Mouse (Mus musculus) stomach, postnatal 0 days (tissue): ENCODE results near the gene Apoe.

Source experiments
- CTCF ChIP-seq: IDR thresholded peaks from 2 replicates; pipeline ENCODE4 v1.5.1; 2016; ENCODE audit warnings: antibody characterized with exemption, low read depth, mild to moderate bottlenecking, moderate library complexity
- EP300 ChIP-seq: optimal IDR thresholded peaks from 2 replicates; pipeline ENCODE3; 2016; ENCODE audit warnings: antibody characterized with exemption

GRCm38 (mm10) chr7:19741329-19742031 is 42.5 kb upstream of the Apoe start:
- TF ChIP-seq EP300 = no peak
- no peak for TF ChIP-seq CTCF
